Mouse (Mus musculus) bone marrow, adult 2 months (tissue): ENCODE measurements at regions not wholly inside any gene's neighbourhood (a gene's known extent, or its start where the extent isn't known, plus 50 kb on each side); places are given as distances from the start of the nearest gene placed in this dataset.

Experiments
- H3K27ac ChIP-seq: fragments of 200-500 bp; 2 replicates; pipeline ENCODE4 v1.5.1; 2012; ENCODE audit warnings: low read depth, mild to moderate bottlenecking, control low read depth, inconsistent platforms, low read length; ENCODE audit not compliant: control insufficient read depth, poor library complexity, insufficient read depth
- H3K4me1 ChIP-seq: fragments of 200-500 bp; 2 replicates; pipeline ENCODE4 v1.6.1; 2011; ENCODE audit warnings: low read length; ENCODE audit not compliant: control insufficient read depth, insufficient read depth
- H3K4me3 ChIP-seq: fragments of 200-500 bp; replicated peaks from 2 replicates; pipeline ENCODE3; 2011; ENCODE audit warnings: mild to moderate bottlenecking, low read depth, low read length, control low read depth; ENCODE audit not compliant: control insufficient read depth
- CTCF ChIP-seq: fragments of 200-500 bp; IDR thresholded peaks from 2 replicates; pipeline ENCODE4 v1.5.1; 2011; ENCODE audit warnings: low read length, control low read depth; ENCODE audit not compliant: control insufficient read depth, insufficient read depth
- POLR2A ChIP-seq: fragments of 200-500 bp; IDR thresholded peaks from 2 replicates; pipeline ENCODE4 v1.6.1; 2011; ENCODE audit warnings: low read depth, mild to moderate bottlenecking, control low read depth, low read length, borderline replicate concordance; ENCODE audit not compliant: control insufficient read depth
- WGBS: fragments of 180-500 bp; shearing (Covaris S2); methylation state at CpG from one replicate; pipeline ENCODE4 v1.1.7; 2018; 5-methylcytosine and 5-hydroxymethylcytosine counted together

DNA sequence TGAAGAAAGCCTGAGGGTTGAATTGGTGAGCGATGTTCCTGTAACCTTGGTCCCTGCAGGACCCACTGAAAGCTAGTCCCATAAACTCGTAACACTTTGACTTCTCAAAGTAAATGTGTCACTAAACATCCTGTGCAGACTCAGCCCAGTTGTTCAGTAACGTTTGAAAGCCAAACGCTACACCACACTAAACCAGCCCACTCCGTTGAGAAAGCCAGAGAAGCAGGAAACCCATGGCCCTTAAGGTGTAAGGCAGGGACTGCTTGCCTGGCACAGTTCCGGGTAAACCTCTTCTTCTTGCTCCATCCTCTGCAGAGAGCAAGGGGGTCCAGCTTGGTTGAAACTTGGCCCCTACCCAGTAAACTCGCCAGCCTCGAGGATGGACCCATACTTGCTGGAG, 180.6 kb upstream of the Rreb1 start:
- no peak for TF ChIP-seq POLR2A
- no peak for TF ChIP-seq CTCF
- no peak overlapping the region for H3K4me3 ChIP-seq
- peaks cover 3% of the 10 kb centered on the region; the same call in 1 of the 2 replicates for H3K4me1 ChIP-seq
- no peak overlapping the region for H3K27ac ChIP-seq
- 23% methylated on average over 8 of the region's 8 CpGs for WGBS

DNA sequence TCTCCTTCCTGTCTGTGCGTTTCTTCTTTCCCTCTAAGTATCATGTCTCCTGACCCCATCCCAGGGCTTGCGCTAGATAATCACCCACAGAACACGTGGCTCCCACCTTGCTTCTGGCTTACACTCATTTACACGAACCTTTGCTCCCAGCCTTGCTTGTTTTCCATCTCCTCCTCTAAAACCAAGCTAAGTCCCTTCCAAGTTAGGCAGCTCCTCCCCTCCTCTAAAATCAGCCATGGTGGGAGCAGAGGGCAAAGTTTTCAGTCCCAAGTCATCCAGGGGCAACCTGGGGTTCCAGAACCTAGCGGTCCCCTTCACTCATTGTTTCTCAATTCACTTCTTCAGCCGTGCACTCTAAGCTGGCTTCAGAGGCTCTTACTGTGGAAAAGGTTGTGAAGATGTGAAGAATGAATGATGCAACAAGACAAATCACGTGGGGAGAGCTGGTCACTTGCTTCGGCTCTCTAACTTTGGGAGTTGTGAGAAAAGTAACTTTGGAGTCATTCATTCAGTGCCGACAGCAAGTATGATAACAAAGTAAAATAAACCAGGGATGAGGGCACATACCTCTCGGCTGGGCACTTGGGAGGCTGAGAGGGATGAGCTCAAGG, 179.9 kb upstream of the Rreb1 start:
- Histone ChIP-seq H3K4me1 (peaks cover 3% of the 10 kb centered on the region; the same call in 1 of the 2 replicates), H3K27ac (no peak overlapping the region), H3K4me3 (no peak overlapping the region)
- WGBS: 67% methylated on average over 10 of the region's 10 CpGs
- TF ChIP-seq POLR2A: no peak
- TF ChIP-seq CTCF: no peak

DNA sequence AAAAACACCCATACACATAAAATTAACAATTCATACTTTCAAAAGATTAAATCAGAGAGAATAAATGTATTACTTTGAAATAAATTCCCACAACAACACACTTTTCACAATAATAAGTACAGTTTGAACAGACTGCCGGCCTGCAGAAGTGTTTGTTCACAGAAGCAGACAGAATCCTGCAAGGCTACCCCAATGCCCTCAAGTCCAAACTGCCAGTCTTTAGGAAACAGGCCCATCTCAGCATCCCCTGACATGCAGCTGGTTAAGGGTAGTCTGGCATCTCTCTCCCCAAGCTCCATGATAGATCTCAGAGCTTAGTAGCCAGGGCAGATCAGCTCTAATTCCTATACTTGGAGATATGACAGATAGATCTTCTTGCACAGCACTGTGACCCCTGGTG, 178.5 kb upstream of the Rreb1 start:
- Histone ChIP-seq H3K27ac (no peak overlapping the region; the same call in 1 of the 2 replicates), H3K4me1 (peaks cover 1% of the 10 kb centered on the region; the same call in 1 of the 2 replicates), H3K4me3 (no peak overlapping the region)
- WGBS: 85% methylated on average over 1 of the region's 1 CpGs
- TF ChIP-seq CTCF (no peak), POLR2A (no peak)

- H3K4me1 ChIP-seq: peaks cover 1% of the 10 kb centered on the region; the same call in 1 of the 2 replicates
- 35% methylated on average over 9 of the region's 9 CpGs for WGBS
- no peak overlapping the region for H3K4me3 ChIP-seq
- H3K27ac ChIP-seq: peak overlapping the region; percentile 45; the same call in 1 of the 2 replicates
- TF ChIP-seq POLR2A (no peak), CTCF (no peak)
These were observed 178.0 kb upstream of the Rreb1 start for GRCm38 (mm10) chr13:37600172-37600571.

- 51% methylated on average over 7 of the region's 7 CpGs for WGBS
- no peak for TF ChIP-seq CTCF
These were observed 177.1 kb upstream of the Rreb1 start for GRCm38 (mm10) chr13:37601068-37601467.

GRCm38 (mm10) chr13:37602256-37602655, 175.9 kb upstream of the Rreb1 start:
- H3K27ac ChIP-seq: no peak overlapping the region
- TF ChIP-seq CTCF (no peak), POLR2A (no peak)
- 79% methylated on average over 4 of the region's 4 CpGs for WGBS

More at GRCm38 (mm10) chr13:37601068-37601467, 177.1 kb upstream of the Rreb1 start:
- Histone ChIP-seq H3K4me1 (no peaks in the 10 kb centered on the region; the same call in 1 of the 2 replicates), H3K4me3 (no peak overlapping the region), H3K27ac (no peak overlapping the region)

GRCm38 (mm10) chr13:37603226-37603994, 174.8 kb upstream of the Rreb1 start:
- TF ChIP-seq CTCF: no peak
- no peak for TF ChIP-seq POLR2A
- Histone ChIP-seq H3K4me3 (no peak overlapping the region), H3K4me1 (no peaks in the 10 kb centered on the region; the same call in 1 of the 2 replicates), H3K27ac (no peak overlapping the region)
- 50% methylated on average over 8 of the region's 8 CpGs for WGBS

More at GRCm38 (mm10) chr13:37602256-37602655, 175.9 kb upstream of the Rreb1 start:
- Histone ChIP-seq H3K4me3 (no peak overlapping the region), H3K4me1 (no peaks in the 10 kb centered on the region; the same call in 1 of the 2 replicates)

DNA sequence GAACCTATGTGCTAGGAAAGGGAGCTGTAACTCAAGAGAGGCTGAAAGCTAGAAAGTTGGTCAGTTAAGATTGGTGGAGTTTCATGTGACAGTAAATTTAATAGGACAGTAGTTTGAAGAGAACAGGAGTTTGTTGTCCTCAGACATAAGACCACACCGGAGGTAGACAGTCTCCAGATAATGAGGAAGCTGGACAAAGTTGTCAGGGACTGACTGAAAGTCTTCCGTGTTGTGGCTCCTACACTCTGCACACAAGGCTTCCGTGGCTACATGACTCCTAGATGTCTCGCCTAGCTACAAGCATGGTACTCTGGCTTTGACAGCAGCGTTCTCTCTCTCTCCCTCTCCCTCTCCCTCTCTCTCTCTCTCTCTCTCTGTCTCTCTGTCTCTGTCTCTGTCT, 171.9 kb upstream of the Rreb1 start:
- peaks cover 2% of the 10 kb centered on the region for H3K4me1 ChIP-seq
- WGBS: 17% methylated on average over 5 of the region's 5 CpGs
- H3K4me3 ChIP-seq: no peak overlapping the region
- no peak for TF ChIP-seq CTCF
- no peak for TF ChIP-seq POLR2A
- no peak overlapping the region for H3K27ac ChIP-seq

DNA sequence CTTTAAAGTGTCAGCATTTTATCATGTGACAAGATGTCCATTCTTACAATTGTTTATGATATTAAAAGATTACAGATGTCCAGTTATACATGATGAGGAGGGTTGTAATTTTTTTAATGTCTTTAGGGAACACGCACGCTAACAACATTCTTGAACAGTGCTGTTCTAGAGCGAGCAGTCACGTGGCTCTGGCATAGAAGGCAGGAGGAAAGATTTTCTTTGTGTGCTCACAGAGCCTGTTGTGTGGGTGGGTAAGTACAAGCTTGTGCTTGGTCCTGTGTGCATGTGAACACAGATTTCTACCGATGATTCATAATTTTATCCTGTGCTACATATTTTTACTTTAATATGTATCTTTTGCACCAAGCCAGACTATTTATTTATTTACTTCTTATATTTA, 169.1 kb upstream of the Rreb1 start:
- H3K27ac ChIP-seq: no peak overlapping the region
- H3K4me1 ChIP-seq: peaks cover 2% of the 10 kb centered on the region
- H3K4me3 ChIP-seq: no peak overlapping the region
- TF ChIP-seq POLR2A (no peak), CTCF (no peak)
- 79% methylated on average over 5 of the region's 5 CpGs for WGBS
